Mouse (Mus musculus) kidney, embryonic 16.5 days (tissue): ENCODE results near the gene Bach2. TPM values are rescaled to one million over a fixed set of nuclear protein-coding genes. Genes with fewer than 3 reads are reported as not detected.

Source experiments
- ATAC-seq: fragments of 200-750 bp; cut with Nextera tagmentation; 2 replicates; pipeline ENCODE4 v1.8.0; 2017; ENCODE audit warnings: moderate TSS enrichment; ENCODE audit not compliant: low FRiP score, low TSS enrichment
- H3K27ac ChIP-seq: fragments of 300-500 bp; sonication (generic); 2 replicates; pipeline ENCODE4 v1.5.1; 2014; ENCODE audit warnings: low read length
- H3K27me3 ChIP-seq: fragments of 300-500 bp; sonication (generic); 2 replicates; pipeline ENCODE4 v1.6.1; 2014; ENCODE audit warnings: low read length, control low read depth, mixed read lengths; ENCODE audit not compliant: insufficient read depth
- H3K36me3 ChIP-seq: fragments of 300-500 bp; sonication (generic); 2 replicates; pipeline ENCODE4 v1.6.1; 2014; ENCODE audit warnings: low read length, control low read depth, mixed read lengths; ENCODE audit not compliant: insufficient read depth
- H3K4me1 ChIP-seq: fragments of 300-500 bp; sonication (generic); 2 replicates; pipeline ENCODE4 v1.6.1; 2014; ENCODE audit warnings: low read length, control low read depth, mixed read lengths; ENCODE audit not compliant: insufficient read depth
- H3K4me2 ChIP-seq: fragments of 300-500 bp; sonication (generic); replicated peaks from 2 replicates; pipeline ENCODE4 v1.6.1; 2014; ENCODE audit warnings: low read depth, low read length
- H3K4me3 ChIP-seq: fragments of 300-500 bp; sonication (generic); 2 replicates; pipeline ENCODE4 v1.5.1; 2014; ENCODE audit warnings: mild to moderate bottlenecking, low read length
- H3K9ac ChIP-seq: fragments of 300-500 bp; sonication (generic); replicated peaks from 2 replicates; pipeline ENCODE4 v1.6.1; 2014; ENCODE audit warnings: low read length
- H3K9me3 ChIP-seq: fragments of 300-500 bp; sonication (generic); 2 replicates; pipeline ENCODE4 v1.6.1; 2016; ENCODE audit warnings: low read length, control low read depth
- WGBS: fragments of 180-500 bp; shearing (Covaris S2); extraction: QIAGEN DNeasy Blood & Tissue Kit; methylation state at CpG from one replicate; pipeline ENCODE4 v1.1.7; 2014; 5-methylcytosine and 5-hydroxymethylcytosine counted together
- polyA plus RNA-seq: library from polyadenylated mRNA; unstranded; fragments of >200 nt; fragmentation: Nextera tagmentation; extraction: Ambion mirVana; gene quantifications from 2 replicates; pipeline ENCODE4 v1.2.1, GENCODE M21; 2015

Gene Bach2
- polyA plus RNA-seq, 1 experiment from 2014 or later: 7.9 TPM

DNA sequence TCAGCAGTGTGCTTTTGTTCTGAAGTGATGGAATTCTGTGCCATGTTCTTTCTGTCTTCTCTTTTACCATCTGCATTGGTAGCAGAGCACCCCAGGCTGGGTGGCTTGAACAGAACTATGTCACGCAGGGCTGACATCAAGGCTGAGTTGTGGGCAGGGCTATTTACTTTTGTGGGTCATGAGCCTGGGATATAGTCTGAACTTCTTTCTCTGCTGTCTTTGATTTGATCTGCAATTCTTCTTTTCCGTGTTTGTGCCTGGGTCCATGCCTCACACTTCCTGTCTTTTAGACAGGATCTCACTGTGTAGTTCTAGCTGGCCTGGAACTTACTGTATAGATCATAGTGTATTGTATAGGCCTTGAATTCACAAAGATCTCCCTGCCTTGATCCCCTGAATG is 90.0 kb downstream of the Bach2 start:
- Histone ChIP-seq H3K4me1 (no peaks in the 10 kb centered on the region), H3K4me2 (no peak overlapping the region), H3K27ac (no peak overlapping the region), H3K36me3 (0 out of 2 replicates have a peak, but pooled peaks cover under 1% of the 10 kb centered on the region), H3K9me3 (peaks cover under 1% of the 10 kb centered on the region; the same call in 1 of the 2 replicates), H3K4me3 (no peak overlapping the region), H3K9ac (no peak overlapping the region), H3K27me3 (no peaks in the 10 kb centered on the region)
- no peak for ATAC-seq
- 57% methylated on average over 2 of the region's 2 CpGs for WGBS

DNA sequence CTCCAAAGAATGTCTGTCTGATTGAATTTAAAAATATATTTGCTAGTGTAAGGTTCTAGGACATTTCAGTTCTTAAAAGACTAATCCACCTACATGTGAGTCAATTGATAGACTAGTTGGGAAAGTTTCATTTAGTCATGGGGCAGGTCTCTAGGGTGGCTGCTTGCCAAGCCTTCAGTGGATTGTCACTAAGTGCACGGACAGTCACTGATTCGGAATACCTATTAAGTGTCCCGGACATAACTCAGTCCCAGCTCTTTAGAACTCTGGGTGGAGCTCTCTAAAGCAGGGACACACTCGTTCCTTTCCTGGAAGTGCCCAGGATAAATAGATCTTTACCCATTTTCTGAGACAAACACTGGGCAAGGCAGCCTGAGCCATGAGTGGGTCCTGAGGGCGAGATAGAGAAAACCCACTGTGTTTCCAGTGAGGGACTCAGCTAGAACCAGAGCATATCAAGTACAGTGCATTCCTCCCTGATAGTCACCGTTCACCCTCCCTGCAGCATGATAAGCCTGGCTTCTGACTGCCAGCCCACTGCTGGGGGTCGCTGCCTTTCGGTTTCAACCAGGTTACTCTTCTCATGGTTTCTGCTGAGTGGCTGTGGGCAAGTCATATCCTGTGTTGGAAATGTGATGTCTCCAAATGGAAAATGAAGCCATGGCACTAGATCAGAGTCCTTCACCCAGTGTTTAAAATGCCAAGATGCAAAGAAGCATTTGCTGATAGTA is 92.1 kb downstream of the Bach2 start:
- Histone ChIP-seq H3K4me1 (no peaks in the 10 kb centered on the region; the same call in 1 of the 2 replicates), H3K27me3 (no peaks in the 10 kb centered on the region), H3K4me2 (no peak overlapping the region), H3K4me3 (no peak overlapping the region), H3K9ac (no peak overlapping the region), H3K36me3 (no peaks in the 10 kb centered on the region), H3K27ac (no peak overlapping the region), H3K9me3 (no peaks in the 10 kb centered on the region)
- no peak for ATAC-seq
- WGBS: 88% methylated on average over 8 of the region's 8 CpGs

DNA sequence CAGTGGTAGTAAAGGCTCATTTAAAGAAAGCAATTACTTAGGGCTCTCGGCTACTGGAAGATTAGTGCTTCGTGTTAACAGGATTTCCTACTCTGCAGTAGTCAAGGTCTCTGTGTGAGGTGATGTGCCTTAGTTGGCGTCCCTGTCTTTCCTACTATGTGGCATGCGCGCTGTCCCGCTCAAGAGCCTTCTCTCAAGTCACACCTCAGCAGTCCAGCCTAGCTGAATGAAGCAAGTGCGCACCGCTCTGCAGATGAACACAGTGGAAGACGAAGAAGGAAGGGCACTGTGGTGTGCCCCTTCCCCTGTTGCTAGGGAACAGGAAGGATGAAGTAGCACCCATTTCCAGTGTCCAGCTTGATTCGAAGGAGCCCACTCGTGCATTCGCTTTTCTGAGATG is 93.4 kb downstream of the Bach2 start:
- H3K4me1 ChIP-seq: peaks cover 11% of the 10 kb centered on the region
- H3K9me3 ChIP-seq: no peaks in the 10 kb centered on the region
- no peak overlapping the region for H3K27ac ChIP-seq
- WGBS: 91% methylated on average over 12 of the region's 12 CpGs
- no peaks in the 10 kb centered on the region for H3K36me3 ChIP-seq
- no peaks in the 10 kb centered on the region for H3K27me3 ChIP-seq
- no peak overlapping the region for H3K4me3 ChIP-seq
- no peak for ATAC-seq
- no peak overlapping the region for H3K9ac ChIP-seq
- H3K4me2 ChIP-seq: no peak overlapping the region

DNA sequence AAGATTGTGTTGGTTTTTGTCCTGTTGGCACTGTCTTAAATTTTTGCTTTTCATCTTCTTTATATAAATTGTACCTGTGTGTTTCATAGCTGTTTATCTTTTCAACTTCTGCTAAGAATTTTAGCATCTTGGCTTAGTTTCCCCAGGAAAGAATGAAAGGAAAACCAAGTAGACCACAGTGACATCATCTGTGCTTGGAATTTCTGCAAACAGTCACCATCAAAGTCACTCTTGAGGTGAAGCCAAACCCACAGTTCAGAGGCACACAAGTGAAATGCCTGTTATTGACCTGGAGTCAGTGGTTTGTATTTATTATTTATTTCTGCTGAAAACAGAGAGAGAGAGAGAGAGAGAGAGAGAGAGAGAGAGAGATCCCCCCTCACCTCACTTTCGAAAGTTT is 95.5 kb downstream of the Bach2 start:
- 100% methylated on average over 1 of the region's 1 CpGs for WGBS
- Histone ChIP-seq H3K9me3 (no peaks in the 10 kb centered on the region), H3K4me3 (no peak overlapping the region), H3K4me1 (peaks cover 20% of the 10 kb centered on the region), H3K4me2 (no peak overlapping the region), H3K27me3 (no peaks in the 10 kb centered on the region), H3K9ac (no peak overlapping the region), H3K36me3 (no peaks in the 10 kb centered on the region), H3K27ac (no peak overlapping the region)
- no peak for ATAC-seq

DNA sequence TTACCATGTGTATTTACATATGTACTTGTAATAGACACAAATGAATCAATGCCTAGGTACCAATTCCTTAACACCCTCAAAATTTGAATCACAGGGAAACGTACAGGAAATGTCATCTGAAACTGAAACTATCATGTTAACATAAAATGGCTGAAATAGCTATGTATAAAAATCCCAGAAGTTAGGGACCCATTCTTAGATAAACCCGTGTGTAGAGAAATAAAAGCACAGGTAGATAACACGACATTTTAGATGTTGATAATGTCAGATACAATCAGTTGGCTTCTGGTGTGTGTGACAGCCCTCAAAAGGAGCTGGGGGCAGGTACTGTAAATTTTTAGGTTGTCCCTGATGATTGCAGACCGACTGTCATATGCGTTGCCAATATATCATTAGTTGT is 96.2 kb downstream of the Bach2 start:
- WGBS: 82% methylated on average over 5 of the region's 5 CpGs
- ATAC-seq: no peak
- H3K4me3 ChIP-seq: no peak overlapping the region
- H3K36me3 ChIP-seq: no peaks in the 10 kb centered on the region
- no peak overlapping the region for H3K4me2 ChIP-seq
- H3K9me3 ChIP-seq: no peaks in the 10 kb centered on the region
- no peaks in the 10 kb centered on the region for H3K27me3 ChIP-seq
- no peak overlapping the region for H3K9ac ChIP-seq
- H3K27ac ChIP-seq: no peak overlapping the region
- H3K4me1 ChIP-seq: peaks cover 20% of the 10 kb centered on the region

DNA sequence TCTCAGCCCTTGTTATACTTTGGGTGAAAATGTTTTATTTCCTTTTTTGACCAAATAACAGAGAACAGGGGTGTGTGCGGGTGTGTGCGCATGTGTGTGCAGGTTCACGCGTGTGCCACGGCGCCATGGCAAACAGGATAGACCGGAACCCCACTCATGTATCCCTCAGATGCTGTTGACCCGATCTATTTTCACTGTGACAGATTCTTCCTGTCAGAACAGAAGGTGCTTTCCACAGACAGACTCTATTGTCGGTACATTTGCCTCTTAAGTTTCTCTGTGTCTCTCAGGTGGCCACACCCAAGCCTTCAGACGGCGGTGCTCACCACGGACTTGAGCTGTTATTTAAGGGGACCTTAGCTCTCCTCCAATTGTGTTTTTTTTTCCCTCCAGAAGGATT is 97.1 kb downstream of the Bach2 start:
- no peak overlapping the region for H3K4me3 ChIP-seq
- H3K4me2 ChIP-seq: no peak overlapping the region
- WGBS: 66% methylated on average over 12 of the region's 12 CpGs

DNA sequence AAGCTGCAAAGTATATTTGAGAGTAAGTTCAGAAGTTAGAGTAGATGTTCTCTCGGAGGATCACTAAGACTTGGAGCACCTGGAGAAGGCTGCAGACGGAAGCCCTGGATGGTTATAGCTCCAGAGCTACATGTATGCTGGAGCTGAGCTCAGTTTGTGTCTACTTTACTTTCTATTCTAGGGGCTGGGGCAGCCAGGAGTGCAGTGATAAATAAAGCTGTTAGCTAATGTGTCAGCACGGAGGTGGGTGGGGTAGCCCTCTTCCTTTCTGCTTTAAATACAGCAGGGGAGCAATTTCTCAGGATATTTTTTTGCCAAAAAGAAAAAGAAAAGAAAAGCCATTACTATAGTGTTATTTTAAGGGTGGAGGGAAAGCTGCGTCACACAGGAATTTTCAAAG is 98.0 kb downstream of the Bach2 start:
- WGBS: 38% methylated on average over 4 of the region's 4 CpGs
- H3K27ac ChIP-seq: peak overlapping the region; percentile 50; the same call in 1 of the 2 replicates

More for the DNA sequence above, 97.1 kb downstream of the Bach2 start:
- no peaks in the 10 kb centered on the region for H3K9me3 ChIP-seq
- ATAC-seq: no peak
- no peak overlapping the region for H3K27ac ChIP-seq
- H3K36me3 ChIP-seq: no peaks in the 10 kb centered on the region
- H3K27me3 ChIP-seq: no peaks in the 10 kb centered on the region
- no peak overlapping the region for H3K9ac ChIP-seq
- H3K4me1 ChIP-seq: peaks cover 20% of the 10 kb centered on the region

DNA sequence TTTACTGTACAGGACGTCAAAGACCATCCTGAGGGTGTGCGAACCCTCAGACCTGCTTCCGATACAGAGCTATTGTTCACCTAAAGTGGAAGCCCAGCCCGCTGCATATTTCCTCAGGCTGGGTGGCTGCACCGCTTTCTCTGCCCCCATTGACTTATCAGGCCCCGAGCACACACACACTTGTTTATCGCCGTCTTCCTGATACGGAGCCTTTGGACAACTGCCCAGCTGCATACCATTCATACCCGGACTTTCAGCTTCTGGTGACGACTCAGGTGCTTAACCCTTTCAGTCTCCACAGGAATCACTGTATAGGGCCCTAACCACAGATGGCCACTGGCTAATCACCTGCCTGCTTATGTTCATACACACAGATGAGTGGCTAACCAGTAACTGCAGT is 99.0 kb downstream of the Bach2 start:
- WGBS: 22% methylated on average over 11 of the region's 11 CpGs
- Histone ChIP-seq H3K4me2 (0 out of 2 replicates have a peak overlapping the region, but pooled peaks have one; percentile 21), H3K9ac (no peak overlapping the region)

More for the DNA sequence above, 98.0 kb downstream of the Bach2 start:
- H3K27me3 ChIP-seq: no peaks in the 10 kb centered on the region
- H3K4me1 ChIP-seq: peaks cover 20% of the 10 kb centered on the region
- H3K4me3 ChIP-seq: no peak overlapping the region
- H3K4me2 ChIP-seq: no peak overlapping the region
- no peaks in the 10 kb centered on the region for H3K36me3 ChIP-seq
- no peaks in the 10 kb centered on the region for H3K9me3 ChIP-seq
- ATAC-seq: no peak
- H3K9ac ChIP-seq: no peak overlapping the region

DNA sequence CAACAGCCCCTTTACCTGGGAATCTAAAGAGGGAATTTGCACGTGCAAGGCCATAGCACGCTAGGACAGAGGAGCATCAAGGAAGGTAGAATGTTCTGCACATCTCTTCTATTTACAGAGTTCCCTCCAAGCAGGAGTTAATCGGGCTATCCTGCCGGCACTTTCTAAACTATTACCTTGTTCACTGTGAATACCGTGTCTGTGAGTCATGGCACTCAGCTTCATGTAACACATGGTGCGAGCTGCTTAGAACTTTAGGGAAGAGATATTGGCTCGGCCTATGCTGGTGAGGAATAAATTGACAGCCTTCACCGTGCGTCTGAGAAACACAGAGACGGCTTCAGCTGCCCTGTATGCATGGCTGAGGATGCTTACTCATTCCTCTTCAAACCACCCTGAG is 99.8 kb downstream of the Bach2 start:
- no peak for ATAC-seq
- Histone ChIP-seq H3K36me3 (no peaks in the 10 kb centered on the region), H3K9me3 (no peaks in the 10 kb centered on the region), H3K4me3 (no peak overlapping the region), H3K4me2 (no peak overlapping the region), H3K27ac (no peak overlapping the region), H3K27me3 (no peaks in the 10 kb centered on the region), H3K4me1 (peaks cover 25% of the 10 kb centered on the region), H3K9ac (no peak overlapping the region)
- WGBS: 72% methylated on average over 10 of the region's 10 CpGs

More for the DNA sequence above, 99.0 kb downstream of the Bach2 start:
- H3K4me3 ChIP-seq: no peak overlapping the region
- no peaks in the 10 kb centered on the region for H3K9me3 ChIP-seq
- peak; percentile 91 for ATAC-seq
- no peaks in the 10 kb centered on the region for H3K36me3 ChIP-seq
- no peak overlapping the region for H3K27ac ChIP-seq
- no peaks in the 10 kb centered on the region for H3K27me3 ChIP-seq
- H3K4me1 ChIP-seq: peaks cover 20% of the 10 kb centered on the region

DNA sequence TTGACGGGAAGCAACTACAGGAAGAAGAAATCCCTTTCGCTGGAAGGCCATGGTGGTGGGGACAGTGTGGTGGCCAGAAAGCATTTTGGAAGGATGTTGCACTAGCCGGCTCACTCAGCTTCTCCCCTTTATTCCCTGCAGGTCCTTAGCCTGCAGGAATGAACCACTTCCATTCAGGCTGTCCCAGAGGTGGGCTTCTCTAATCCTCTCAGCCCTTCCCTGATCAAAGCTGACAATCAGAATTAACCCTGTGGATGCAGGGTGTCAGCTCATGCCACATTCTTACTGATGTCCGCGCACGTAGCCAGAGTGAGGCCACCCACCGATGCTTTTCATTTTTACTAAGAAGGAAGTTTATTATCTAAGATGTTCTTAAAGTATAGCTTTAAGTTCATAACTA is 102.2 kb downstream of the Bach2 start:
- H3K9ac ChIP-seq: no peak overlapping the region
- no peak overlapping the region for H3K27ac ChIP-seq
- H3K4me3 ChIP-seq: no peak overlapping the region
- H3K9me3 ChIP-seq: no peaks in the 10 kb centered on the region
- 90% methylated on average over 7 of the region's 7 CpGs for WGBS
- H3K4me1 ChIP-seq: peaks cover 29% of the 10 kb centered on the region
- no peaks in the 10 kb centered on the region for H3K36me3 ChIP-seq
- no peak for ATAC-seq
- no peaks in the 10 kb centered on the region for H3K27me3 ChIP-seq
- no peak overlapping the region for H3K4me2 ChIP-seq
